Mouse (Mus musculus): ENCODE results near the gene Fam13a.

Fam13a gene

DNA sequence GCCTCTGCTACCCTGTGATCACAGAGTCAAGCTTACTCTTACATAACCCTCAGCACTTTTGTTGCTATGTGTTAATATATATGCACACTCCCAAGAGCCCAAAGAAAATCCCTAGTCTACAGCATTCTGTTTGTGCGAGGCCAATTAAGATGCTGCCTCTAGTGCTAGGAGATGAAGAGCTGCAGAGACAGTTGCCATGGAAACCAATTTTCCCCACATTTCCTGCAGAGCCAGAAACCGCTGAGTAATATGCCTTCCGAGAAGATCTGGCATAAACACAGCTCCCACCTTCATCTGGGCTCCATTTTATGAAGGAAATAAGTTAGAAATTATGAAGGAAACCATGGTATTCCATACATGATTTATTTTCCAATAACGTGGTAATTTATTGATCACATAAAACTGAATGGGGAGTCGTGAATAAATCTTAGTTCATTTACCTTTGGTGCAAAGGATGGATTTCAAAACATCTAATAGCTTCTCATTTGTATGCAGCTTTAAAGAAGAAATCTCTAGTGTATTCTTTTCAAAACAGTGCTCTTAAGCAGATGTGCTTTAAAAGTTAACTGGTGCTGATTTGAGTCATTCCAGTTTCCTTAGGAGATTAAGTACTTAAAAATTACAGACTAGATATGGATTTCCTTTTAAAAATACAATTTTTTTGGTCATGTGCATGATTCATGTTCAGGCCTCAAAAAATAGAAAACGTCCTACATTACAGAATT is 91.0 kb downstream of the Fam13a start:
- DNase-seq (ENCODE audit: low spot score): peak; percentile 75

DNA sequence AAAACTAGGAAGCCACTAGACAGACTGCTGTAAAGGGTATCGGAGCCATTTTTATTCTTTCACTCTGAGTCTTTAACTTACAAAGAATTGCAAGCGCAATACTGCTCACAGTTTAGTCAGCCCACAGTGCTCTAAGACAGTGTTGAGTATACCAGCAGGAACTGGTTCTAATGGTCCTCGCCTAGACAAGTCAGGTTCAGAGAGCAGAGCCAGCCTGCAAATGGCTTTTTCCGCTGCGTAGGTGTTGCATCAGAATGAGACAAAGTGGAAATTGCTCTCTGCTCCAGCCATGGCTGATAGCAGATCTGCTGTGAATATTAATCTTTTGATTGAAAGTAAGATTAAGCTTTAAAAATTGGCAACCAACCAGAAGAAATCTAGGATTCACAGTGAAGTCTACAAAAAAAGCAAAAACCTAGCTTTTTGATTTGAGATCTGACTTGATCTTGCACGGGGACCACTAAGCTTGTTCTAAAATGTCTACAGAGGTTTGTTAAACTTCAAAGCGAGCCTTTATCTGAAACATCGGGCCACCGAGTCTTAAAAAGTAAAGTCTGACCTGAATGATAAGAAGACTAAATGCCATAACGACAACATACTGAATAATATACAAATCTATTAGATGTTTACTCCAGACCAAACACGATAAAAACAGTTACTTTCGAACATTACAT is 91.7 kb downstream of the Fam13a start:
- DNase-seq (ENCODE audit: low spot score): no peak

DNA sequence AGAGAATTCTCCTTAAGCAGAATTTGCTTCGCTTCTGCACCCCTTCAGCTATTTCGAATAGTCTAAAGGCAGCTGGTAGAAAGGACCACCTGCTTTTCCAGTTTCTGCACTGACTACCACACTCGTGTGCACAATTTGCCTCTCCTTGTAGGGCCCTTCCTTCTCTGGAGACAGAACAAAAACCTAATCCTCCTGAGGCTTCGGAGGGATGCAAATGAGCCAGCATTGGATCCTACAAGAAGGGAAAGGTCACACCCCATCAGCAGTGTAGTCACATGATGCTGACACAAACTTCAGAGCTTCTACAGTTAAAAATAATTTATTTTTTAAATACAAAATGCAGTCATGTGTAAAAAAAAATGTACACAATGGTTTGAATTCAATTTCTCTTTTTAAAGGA is 93.2 kb downstream of the Fam13a start:
- DNase-seq (ENCODE audit: low spot score): no peak

DNA sequence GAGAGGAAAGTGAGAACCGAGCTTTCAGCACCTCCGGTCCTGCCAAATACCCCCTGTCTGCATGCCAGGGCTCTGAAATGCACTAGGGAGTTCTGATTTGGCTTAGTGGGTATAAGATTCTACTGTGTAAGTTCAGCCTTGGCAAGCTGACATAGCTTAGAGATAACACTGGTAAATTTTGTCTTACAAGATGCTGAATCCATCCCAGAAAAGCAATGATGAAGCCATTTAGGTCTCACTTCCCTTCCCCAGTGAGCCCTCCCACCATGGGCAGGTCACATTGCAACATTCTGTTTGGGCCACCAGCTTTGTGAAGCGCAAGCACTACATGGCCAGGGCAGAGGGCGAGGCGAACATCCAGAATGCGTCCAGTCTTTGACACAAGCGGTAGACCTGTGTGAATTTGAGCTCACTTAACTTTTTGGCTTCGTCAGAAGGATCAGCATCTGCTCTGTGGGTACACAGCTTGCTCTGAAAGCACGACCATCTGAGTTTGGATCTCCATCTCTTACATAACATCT is 94.4 kb downstream of the Fam13a start:
- no peak for DNase-seq (ENCODE audit: low spot score)

DNA sequence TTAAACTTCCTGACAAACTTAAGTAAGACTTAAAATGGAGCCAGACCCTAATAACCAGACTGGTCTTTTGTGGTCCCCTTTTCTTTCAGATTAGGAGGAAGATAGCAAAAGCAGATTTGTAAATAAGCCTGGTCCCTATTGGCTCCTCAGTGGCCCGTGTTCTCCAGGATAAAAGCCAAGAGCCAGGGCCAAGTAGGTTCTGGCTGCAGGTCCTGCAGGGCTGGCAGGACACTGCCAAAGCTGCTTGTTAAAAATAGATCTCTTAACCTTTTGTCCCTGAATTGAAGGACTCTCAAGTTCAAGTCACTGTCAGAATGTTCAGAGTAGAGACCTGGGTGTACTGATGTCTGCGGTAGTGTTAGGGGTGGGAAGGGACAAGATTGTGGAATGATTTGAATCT is 96.5 kb downstream of the Fam13a start:
- DNase-seq (ENCODE audit: low spot score): no peak

DNA sequence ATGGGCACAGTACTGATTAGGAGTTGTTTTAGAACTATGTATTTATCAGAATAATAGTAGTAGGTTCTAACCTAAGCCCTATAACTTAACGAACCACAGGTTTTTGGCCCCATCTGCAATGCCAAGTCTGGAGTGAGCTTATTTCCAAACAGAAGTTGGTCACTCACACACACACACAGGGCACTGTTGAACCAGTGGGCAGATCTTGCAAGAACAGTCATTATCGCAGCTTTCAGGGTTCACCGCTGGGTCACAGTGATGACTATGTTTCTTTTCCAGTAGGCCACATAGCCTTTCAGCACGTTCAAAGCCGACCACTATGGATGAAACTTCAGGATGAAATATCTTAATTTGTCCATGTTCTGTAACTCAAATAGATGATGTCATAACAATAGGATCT is 101.8 kb downstream of the Fam13a start:
- DNase-seq (ENCODE audit: low spot score): no peak

DNA sequence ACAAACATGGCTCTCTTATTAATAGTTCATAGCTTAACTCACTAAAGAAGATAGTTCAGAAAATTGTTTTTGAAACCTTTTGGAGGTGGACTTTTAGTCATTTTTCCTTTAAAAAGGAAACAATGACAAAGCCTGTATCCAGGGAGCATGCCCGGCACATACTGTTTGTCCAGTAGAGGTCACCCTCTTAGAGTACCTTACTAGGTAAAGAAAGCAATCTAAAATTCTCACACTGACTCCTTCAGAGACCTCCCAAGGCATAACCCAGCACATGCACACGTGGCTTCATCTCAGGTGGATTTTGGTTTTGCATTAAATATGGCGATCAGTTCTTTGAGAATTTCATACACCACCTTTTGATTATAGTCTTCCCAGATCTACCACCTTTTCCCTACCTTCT is 102.7 kb downstream of the Fam13a start:
- peak; percentile 24 for DNase-seq (ENCODE audit: low spot score)

DNA sequence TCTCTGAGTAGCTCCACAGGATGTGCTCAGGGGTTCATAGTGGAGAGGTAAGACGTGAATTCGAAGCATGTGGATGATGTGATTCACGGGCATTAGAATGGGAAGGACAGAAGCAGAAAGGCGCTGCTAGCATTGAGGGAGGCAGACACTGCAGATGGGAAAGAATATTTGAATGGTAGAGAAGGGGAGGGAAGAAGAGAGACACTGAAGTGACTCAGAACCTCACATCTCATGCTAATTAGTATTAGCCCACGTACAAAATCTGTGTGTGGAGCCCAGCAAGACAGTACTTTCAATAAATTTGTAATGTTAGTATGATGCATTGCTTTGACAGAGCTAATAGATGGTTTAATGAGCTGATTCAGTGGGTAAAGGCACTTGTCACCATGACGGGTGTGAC is 103.6 kb downstream of the Fam13a start:
- no peak for DNase-seq (ENCODE audit: low spot score)

DNA sequence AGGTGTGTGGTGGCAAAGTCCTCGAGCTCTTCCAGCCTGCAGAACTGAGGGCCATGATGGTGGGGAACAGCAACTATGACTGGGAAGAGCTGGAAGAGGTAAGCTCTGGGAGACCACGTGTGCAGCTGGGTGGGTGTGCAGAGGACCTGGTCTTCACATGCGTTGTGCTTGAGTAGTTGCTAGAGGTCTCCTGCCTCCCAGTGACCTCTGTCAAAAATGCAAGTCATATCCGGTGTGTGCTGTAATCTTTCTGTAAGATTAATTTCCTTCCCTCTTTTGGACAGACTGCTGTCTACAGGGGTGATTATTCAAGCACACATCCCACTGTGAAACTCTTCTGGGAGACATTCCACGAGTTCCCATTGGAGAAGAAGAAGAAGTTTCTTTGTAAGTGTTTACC is 107.9 kb downstream of the Fam13a start:
- DNase-seq (ENCODE audit: low spot score): no peak

DNA sequence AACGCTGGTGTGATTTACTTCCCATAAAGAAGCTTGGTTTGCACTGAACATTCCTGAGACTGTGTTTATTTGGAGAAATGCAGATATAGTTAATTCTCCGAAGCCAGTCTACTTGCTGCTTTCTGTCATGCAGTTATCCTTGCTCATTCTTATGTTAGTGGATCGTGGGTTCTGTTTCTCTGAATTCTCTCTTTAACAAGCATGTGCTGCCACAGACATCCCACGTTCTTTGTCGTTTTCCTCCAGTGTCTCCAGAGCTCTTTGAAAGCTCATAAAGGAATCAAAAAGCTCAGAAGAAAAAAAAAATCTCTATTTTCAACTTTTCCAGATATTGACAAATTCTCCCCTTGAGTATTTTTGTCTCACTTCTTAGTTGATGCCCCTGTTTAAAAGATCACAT is 110.4 kb downstream of the Fam13a start:
- no peak for DNase-seq (ENCODE audit: low spot score)

DNA sequence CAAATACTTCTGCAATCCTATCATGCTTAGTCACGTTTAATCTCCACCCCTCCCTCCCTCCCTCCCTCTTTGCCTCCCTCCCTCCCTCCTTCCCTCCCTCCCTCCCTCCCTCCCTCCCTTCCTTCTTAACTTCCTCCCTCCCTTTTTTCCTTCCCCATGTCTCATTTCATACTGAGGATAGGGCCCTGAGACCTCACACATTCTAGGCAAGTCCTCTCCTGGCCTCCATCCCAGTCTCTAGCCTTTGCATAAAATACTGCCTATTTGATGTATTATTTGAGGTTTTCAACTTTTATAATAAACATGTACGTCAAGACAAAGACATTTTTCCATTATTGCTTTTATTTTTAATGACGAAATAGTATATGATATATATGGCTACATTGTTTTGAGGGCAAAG is 110.8 kb downstream of the Fam13a start:
- no peak for DNase-seq (ENCODE audit: low spot score)

DNA sequence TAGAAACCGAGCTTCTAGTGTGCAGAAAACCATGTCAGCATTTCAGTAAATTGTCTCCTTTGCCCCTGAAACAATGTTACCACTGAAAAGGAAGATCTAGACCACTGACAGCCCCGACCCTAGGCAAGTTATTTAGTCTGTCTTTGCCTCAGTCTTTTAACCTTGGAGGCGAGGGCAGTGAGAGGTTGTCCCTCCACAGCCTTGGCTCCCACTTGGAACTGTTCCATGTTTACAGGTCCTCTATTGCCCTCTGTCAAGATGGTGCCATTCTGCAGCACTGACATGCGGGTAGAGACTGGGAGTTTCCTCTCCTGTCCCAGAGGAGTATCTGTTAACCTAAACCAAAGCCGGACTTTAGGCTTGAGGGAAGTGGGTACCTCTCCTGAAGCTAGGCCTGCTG is 111.5 kb downstream of the Fam13a start:
- DNase-seq (ENCODE audit: low spot score): no peak

DNA sequence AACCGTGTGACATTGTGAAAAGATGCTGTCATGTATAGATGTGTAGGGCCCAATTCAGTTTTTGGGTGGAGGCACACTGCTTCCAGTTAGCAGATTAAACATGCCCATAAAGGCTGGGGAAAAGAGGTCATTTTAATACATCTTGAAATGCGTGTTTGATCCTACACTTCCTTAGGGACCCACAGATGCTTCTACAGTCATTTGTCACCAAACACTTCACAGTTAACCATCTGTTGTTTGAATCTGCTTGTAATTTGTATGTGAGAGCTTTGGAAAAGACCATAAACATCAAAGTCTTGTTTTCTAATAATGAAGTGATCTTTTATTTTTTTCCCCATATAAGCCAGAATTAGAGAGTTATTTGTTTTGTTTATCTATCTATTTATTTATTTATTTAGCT is 116.6 kb downstream of the Fam13a start:
- DNase-seq (ENCODE audit: low spot score): no peak

DNA sequence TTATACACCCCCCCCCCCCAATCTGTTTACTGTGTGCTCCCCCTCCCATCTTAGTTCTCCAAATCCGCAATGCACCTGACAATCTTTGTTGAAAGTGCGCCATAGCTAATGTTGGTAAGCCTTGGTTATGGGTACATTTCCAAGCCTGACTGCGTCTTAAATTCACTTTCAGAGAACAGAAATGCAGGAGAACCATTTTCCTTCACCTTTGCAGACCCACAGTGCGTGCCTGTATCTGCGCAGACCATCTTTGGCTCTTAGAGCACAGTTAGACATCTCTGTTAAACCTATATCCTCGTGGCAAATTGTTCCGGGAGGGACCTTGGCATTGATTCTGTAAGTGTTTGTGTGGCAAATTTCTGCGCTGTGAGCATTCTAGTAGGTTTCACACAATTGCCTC is 117.0 kb downstream of the Fam13a start:
- DNase-seq (ENCODE audit: low spot score): no peak

DNA sequence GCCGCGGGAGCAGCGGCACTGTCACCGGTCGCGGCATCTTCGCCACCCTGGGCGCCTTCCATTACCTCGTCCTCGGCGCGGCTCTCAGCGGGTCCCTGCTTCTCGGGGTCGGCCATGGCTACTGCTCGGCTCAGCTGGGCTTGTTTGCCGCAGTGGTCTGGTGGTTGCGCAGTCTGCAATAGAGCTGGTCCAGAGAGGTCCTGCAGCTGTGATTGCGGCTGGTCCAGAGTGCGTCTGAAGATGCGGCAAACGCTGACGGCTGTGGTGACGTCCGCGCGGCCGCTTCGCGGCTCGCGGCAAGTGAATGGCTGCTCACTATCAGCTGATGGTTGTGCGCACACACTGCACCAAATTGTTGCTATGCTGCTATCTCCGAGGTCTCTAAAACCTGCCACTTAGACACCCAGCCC is 117.5 kb downstream of the Fam13a start, which contains the start of gene Nap1l5:
Gene Nap1l5, minus strand, starts transcription at position 225 of the 410 bp plus-strand sequence.
- DNase-seq (ENCODE audit: low spot score): peak; percentile 37

DNA sequence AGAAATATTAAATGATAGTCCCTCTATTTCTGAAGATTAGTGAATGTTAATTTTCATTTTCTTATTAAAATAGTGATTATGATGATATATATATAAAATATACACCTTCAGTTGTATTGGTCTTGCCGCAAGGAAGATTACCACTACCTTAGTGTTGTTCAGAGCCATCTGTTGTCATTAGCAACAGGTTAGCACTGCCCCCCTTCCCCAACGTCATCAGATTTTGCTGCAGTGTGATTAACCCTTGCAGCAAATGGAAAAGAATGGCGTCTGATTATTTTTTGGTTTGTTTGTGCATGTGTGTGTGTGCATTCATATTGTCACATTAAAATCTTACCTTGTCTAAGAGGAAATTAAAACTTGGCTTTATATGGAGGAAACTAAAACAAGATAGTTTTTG is 119.8 kb downstream of the Fam13a start:
- DNase-seq (ENCODE audit: low spot score): peak; percentile 18

DNA sequence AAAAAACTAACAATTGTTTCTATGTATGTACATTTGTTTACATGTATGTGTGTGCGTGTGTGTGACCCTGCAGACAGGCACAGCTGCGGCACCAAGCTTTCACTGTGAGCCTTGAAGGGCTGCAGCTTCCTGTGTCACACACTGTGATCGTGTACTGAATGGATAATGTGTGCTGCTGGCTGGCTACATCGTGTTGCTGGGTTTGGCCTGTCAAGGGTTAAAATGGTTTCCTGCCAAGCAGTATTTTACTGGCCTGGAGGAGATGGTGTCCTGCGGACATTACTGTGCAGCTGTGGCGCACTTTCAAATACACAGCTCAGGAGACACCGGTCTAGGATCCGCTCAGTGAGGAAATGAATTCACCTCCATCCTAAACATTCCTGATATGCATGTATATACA is 121.2 kb downstream of the Fam13a start:
- peak; percentile 52 for DNase-seq (ENCODE audit: low spot score)

DNA sequence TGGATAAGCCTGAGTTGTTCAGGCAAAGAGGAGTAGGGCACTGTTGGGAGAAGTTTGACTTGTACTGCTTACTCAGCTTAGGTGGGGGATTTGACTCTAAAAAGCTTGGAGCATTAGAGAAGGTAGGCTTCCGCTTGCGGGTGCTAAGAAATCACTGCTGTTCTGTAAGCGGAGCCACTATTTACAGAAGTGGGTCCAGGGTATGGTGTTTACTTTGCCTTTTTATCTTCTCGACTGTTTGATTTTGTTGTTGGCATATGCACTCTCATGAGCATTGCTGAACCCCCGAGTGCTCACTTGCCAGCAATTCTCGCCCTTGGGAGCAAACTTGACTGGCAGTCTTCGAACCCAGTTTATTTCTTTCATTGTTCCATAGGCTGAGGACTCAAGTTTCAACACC is 123.8 kb downstream of the Fam13a start:
- no peak for DNase-seq (ENCODE audit: low spot score)

DNA sequence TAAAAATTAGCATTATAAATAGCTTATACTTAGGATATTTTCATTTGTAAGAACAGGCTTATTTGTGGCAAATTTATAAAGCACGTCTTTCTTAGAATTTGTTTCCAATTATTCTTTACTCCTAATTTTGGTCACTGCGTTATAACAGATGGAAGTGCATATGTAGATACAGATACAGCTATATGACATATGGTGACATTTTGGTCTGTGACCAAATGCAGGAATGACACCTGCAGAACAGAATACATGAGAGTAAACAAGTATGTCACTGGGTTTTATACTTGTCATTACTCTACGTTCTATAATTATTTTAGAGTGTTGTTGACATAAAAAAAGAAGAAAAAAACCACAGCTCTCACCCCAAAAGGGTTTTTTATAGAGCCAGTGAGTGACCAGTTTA is 125.3 kb downstream of the Fam13a start:
- DNase-seq (ENCODE audit: low spot score): no peak

DNA sequence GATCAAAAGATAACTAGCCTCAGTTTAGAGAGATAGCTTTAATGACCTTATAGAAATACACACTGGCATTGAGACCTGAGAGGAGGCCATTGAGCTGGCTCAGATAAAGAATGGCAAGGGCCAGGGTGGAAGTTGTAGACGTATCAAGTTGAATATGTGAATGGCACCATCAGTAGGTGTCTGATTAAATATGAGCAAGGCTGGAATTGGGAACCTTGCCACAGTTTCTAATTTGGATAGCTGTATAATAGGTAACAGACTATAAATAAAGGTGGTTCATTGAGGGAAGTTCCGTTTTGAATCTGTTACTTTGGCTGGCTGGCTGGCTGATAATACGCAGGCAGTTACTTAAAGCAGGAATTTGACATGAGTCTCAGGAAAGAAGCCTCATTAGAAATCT is 127.7 kb downstream of the Fam13a start:
- DNase-seq (ENCODE audit: low spot score): no peak

DNA sequence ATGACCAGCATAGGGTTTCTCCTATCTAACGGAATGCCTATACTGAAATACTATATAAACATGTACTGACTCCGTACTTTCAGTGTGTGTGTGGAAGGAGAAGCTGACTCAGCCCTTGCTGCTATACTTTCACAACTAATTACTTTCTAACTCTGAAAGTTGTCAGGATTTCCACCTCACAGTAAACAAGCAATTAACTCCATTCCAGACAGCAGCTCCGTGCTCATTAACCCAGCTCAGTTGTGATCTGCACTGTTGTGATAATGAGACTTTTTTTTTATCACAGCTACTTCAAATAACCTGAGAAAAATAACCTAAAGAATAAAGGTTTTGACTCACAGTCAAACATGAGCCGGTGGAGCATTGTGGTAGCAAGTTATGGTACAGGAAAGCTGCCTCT is 129.4 kb downstream of the Fam13a start:
- DNase-seq (ENCODE audit: low spot score): no peak

DNA sequence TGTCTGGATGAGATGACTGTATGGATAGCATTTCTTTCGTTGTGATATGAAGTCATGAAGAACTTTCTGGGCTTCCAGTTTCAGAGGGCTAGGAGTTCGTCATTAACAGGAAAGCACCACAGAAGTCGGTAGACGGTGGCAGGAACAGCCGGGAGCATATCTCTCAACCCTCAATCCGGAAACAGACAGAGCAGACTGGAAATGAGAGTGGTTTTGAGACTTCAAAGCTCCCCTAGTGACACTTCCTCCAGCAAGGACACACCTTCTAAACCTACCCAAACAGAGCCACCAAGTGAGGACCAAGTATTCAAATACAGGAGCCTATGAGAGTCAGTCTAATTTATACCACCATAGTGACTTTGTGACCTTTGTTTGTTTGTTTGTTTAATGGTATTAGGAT is 131.0 kb downstream of the Fam13a start:
- DNase-seq (ENCODE audit: low spot score): no peak

DNA sequence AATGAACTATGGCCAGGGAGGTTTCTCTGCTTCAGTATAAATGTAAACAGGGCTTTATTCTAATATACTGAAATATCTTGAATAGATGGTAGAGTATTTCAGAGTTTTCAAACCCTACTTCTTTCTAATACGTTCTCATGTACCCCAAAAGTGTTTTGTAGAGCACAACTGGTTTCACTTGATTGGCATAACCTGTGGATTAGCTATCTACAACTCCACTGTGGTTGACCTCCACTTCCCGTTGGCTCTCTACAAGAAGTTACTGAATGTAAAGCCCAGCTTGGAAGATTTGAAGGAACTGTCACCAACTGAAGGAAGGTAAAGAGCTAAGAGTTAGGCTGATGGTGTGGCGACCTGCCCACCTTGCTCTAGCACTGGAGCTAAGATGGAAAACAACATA is 134.4 kb downstream of the Fam13a start:
- DNase-seq (ENCODE audit: low spot score): no peak

DNA sequence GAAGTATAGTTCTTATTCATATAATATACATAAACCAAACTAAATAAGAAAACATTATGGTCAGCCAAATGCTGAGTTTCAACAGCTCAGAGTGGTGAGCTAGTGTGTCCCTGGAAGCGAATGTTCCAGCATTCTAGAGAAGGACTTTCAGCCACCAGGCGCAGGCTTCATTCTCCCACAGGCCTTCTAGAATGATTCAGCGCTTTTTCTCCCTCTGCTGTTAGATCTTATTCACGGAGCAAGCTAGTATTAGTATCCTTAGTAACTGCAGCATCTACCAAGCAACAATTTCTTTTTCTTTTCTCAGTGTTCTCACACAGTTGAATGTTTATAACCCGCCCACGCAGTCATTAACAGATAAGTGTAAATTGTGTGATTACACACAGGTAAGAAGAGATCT is 142.1 kb downstream of the Fam13a start:
- DNase-seq (ENCODE audit: low spot score): no peak

Measured in embryo, embryonic 10 days (tissue).